Mouse (Mus musculus) T-helper 17 cell (primary cell): ENCODE results near the gene Rdh8.

ENCODE experiments used
- in situ Hi-C, 2 experiments: fragments of 300-600 bp; cut with MboI, MseI; formaldehyde crosslinking; loops; 1 replicate in 1 of 2; 2 replicates in 1 of 2; pipeline ENCODE4 v1.15.1; 2025; ENCODE audit warnings: high pct_unique_total_duplicates in 2 of 2

Rdh8 gene

DNA sequence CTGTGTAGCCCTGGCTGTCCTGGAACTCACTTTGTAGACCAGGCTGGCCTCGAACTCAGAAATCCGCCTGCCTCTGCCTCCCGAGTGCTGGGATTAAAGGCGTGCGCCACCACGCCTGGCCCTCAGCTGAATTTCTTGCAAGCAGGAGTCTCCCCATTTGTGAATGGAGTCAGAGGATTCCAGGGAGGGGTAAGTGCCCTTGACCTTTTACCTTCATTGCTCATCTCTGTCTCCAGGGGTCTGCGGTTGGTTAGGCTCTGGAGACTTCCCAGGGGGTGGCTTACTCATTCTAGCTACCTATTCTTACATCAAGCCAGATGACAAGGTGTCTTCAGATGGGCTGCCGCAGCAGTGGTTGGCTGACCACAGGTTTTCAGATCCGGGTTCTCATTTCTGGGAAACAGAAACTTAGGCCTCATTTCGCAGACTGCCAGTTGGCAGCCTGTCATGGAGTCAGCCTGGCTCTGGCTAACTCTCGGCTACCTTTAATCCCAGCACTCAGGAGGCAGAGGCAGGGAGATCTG, 17.2 kb downstream of the Rdh8 start:
- in situ Hi-C loops = loop anchor here (5.0 to 10.0 kb wide), 2 partner anchors 38 to 91 kb away; partner anchors contain the start of gene Olfm2 (in 1 of the 2)

- in situ Hi-C loops = loop anchor here (5.0 to 10.0 kb wide), 2 partner anchors 40 to 93 kb away; partner anchors contain the start of gene Olfm2 (in 1 of the 2)
These were observed 19.1 kb downstream of the Rdh8 start for GRCm38 (mm10) chr9:20837184-20837947.

DNA sequence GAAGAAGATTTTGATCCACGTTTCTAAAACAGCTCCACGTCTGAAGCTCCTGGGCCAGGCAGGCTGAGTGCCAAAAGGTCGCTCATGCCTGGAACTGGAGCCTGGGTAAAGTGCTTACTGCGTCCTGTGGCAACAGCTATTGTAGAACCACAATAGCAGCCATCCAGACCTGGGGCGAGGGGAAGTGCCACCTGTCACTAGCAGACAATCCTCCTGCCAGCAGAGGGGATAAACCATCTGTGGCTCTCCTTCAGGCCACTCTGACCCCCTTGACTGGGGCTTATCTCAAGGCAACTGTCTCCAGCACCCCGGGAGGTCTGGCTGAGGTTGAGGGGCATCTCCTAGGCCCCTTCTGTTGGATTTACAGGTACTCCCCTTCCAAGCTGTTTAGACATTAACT, 20.6 kb downstream of the Rdh8 start:
- in situ Hi-C loops = loop anchor here (5.0 to 10.0 kb wide), 2 partner anchors 42 to 94 kb away; partner anchors contain the start of gene Olfm2 (in 1 of the 2)

- in situ Hi-C loops = no loop called here
These were observed 23.9 kb downstream of the Rdh8 start for GRCm38 (mm10) chr9:20842211-20842610.

DNA sequence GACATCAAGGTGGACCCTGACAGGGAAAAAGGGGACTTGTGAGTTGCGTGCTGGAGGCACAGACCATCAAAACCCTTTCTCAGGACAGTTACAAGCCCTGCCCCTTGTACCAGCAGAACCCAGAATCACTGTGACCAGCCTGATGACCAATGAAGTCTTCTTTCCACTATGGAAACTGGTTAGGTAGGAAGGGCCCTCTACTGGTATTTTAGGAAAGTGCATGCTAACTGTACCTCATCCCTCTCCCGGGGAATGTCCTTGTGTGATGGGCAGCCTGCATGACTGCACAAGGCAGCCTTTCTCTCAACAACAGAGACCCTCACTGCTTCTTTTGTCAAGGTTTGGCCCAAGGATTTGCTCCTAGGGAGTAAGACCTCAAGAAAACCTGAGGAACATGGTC, 24.4 kb downstream of the Rdh8 start:
- in situ Hi-C loops = no loop called here

DNA sequence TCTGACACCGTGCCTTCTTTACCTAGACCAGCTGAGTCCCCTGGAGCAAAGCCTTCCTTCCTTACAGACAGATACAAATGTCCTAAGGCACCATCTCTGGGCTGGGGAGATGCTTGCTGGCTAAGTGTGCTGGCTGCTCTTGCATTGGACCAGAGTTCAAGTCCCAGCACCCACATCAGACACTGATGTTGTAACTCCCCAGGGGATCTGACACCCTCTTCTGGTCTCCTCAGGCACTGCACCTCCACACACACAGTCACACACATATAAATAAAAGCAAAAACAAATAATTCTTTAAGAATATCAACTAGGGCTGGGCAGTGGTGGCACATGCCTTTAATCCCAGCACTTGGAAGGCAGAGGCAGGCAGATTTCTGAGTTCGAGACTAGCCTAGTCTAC, 31.9 kb downstream of the Rdh8 start:
- in situ Hi-C loops = no loop called here

DNA sequence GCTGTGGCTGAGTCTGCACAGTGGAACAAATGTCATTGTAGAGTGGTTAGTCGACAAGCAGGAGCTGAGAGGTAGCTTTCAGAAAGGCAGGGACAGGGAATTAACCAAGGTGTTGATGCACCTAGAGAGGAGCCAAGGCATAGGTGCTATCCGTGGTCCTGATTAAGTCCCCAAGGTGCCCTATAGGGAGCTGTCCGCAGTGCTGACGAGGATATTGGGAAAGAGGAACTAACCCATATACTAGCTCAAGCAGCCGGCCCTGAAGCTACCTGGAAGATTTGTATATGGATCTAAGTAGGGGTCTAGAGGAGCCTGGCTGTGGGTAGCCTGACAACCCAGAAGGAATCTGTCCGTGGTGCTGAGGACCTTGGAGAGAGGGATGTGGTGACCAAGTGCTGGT, 38.8 kb downstream of the Rdh8 start:
- in situ Hi-C loops = no loop called here

- in situ Hi-C loops = no loop called here
These were observed 41.6 kb downstream of the Rdh8 start for GRCm38 (mm10) chr9:20859926-20860325.

GRCm38 (mm10) chr9:20861821-20862220, 43.5 kb downstream of the Rdh8 start:
- in situ Hi-C loops = no loop called here

GRCm38 (mm10) chr9:20862225-20862624, 43.9 kb downstream of the Rdh8 start:
- in situ Hi-C loops = no loop called here

DNA sequence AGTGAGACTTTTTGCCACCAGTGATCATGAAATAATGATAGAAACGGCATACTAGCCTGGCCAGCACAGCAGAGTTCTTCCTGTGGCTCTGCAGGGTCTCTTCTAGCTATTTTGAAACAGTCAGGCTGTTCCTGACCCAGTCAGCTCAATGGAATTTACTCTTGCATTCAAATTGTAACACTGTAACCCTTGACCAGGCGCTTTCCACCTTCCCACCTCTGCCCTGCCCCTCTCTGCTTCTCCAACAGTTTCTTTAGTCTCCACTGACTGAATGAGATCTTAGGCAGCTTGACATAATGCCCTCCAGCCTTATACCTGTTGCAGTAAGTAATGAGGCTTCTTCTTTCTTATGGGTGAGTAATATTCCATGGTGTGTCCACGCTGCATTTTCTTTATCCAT, 48.6 kb downstream of the Rdh8 start:
- in situ Hi-C loops = no loop called here

DNA sequence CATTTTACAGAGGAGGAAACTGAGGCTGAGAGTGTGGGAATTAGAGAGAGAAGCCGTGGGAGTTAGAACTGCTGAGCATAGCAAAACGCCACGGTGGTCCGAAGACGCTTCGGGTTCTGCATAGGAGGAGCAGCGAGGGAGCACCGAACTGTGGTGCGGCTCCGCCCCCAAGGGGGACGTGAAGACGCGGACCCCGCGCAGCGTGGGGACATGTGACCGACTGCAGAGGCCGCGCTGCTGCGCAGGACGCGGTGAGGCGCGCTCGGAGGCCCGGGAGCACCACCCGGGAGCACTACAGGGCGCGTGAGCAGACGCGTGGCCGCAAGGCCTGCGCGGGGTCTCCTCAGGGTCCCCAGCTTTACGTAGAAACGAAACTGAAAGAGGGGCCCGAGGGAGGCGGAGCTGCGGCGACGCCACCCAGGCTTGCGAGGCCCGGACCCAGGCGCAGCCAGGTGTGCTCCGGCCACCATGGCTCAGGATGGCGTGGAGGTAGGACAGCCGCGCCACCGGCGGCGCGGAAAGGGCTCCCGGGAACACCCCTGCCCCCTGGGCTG, 50.2 kb downstream of the Rdh8 start, which contains the start of gene A230050P20Rik:
Gene A230050P20Rik, plus strand, starts transcription at position 195 of the 554 bp plus-strand sequence.
- in situ Hi-C loops = no loop called here

GRCm38 (mm10) chr9:20869246-20869645, 50.9 kb downstream of the Rdh8 start:
- in situ Hi-C loops = no loop called here

DNA sequence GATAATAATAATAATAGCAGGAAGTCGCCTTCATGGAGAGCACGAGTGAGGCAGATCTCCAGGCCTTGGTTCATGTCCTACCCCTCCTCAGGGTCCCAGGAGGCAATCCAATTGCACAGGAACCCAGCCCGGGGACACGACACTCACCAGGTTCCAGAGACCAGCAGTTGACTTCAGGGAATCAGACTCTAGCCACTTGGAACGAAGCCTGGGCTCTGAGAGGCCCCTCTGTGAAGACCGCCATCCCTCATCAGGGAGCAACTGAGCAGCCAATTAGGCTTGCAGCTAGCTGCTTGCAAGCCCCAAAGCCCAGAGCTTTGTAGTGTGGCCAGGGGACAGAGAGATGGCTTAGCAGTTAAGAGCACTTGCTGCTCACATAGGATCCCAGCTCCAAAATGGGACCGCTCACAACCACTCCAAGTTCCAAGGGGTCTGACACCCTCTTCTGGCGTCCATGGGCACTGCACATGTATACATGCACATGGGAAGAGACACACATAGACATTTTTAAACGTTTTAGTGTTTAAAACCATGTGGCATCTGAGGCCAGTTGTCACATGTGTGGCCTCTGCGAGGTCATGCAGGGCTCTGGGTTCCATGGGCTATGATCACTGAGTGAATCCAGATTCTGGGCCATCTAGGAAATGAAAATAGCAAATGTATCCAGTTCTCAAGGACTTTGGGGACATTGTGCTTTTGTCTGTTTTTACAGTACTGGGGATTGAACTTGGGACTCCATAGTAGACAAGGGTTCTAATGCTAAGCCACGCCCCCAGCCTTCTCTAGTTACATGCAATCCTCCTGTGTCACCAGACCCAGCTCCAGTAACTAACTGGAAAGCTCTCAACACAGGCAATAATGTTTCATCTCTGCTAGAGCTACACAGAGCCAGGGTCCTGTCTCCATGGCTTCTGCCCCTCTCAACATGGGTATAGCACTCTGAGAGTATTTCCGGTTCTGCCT, 52.2 kb downstream of the Rdh8 start:
- in situ Hi-C loops = no loop called here

DNA sequence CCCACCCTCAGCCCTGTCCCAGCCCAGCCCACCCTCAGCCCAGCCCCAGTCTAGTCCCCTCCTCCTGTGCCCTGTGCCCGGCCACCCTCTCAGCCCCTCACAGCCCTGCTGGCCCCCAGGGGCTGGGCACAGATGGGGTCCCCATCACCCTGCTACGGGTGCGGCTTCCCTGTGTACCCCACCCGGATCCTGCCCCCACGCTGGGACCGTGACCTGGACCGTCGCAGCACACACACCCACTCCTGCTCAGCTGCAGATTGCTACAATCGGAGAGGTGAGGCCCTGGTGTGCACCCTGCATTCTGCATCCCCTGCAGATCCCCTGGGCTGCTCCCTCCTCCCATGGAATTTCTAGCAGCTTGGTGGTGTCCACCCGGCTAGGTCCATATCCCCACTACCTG, 54.7 kb downstream of the Rdh8 start:
- in situ Hi-C loops = no loop called here

- in situ Hi-C loops = no loop called here
These were observed 55.2 kb downstream of the Rdh8 start for GRCm38 (mm10) chr9:20873521-20873920.

DNA sequence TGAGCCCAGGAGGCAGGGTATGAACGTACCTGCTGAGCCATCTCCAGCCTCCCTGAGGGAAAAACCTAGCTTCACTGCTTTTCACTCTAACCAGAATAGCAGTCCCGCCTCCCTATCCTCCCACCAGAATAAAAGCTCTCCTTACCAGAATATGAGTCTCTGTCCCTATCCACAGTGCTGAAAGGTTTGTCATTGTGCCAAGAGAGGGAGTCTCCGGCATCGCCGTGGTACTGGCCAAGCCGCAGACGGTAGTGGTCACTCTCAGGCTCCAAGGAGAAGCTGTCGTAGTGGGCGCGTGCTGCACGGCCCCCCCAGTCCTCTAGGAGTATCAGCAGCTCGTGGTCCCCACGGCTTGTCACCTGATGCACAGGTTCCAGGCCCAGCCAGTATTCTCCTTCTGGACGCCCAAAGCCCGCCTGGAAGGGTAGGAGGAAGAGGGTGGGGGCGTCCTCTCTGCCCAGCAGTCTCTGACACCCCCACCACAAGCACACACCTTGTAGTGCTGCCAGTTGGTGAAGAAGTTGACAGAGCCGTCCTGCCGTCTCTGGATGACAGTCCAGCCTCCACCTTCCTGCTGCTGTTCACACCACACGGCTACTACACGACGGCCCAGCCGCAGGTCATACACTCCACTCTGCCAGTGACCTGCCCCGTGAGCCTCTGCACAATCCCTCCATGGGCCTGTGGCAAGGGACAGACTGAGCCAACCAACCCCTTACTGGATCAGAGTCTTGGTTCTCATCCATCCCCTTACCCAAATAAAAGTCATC, 56.9 kb downstream of the Rdh8 start:
- in situ Hi-C loops = no loop called here
